Mouse (Mus musculus) gastrocnemius, postnatal 36 days (tissue): Measurements from ENCODE around the gene Mtcl1. TPM values are rescaled to one million over a fixed set of nuclear protein-coding genes. Genes with fewer than 3 reads are reported as not detected.
A peak's percentile ranks its signal among the peaks of the same experiment; 100 is the strongest.

Source experiments
- DNase-seq, 2 experiments: peaks; one replicate each; pipeline ENCODE4 v3.0.0; 2022
- intact Hi-C: fragments of 180-260 bp; cut with DNase I; formaldehyde crosslinking; loops from one replicate; pipeline ENCODE4 v1.15.1; 2025
- total RNA-seq, 2 experiments: library from RNA; stranded (reverse); gene quantifications; 2 replicates each; pipeline ENCODE4 v1.2.3; 2021

The Mtcl1 gene
- total RNA-seq, 2 experiments from 2014 or later: 4.6 to 6.0 TPM

- no peak for DNase-seq
- intact Hi-C loops: no loop called here
Observed at GRCm38 (mm10) chr17:66412155-66412970, 37.2 kb downstream of the Mtcl1 start.

GRCm38 (mm10) chr17:66410884-66411426, 38.6 kb downstream of the Mtcl1 start:
- intact Hi-C loops: no loop called here
- DNase-seq: no peak

- no peak for DNase-seq
- intact Hi-C loops: no loop called here
Observed at GRCm38 (mm10) chr17:66409070-66409605, 40.4 kb downstream of the Mtcl1 start.

GRCm38 (mm10) chr17:66408400-66408799, 41.1 kb downstream of the Mtcl1 start:
- no peak for DNase-seq
- intact Hi-C loops: no loop called here

- intact Hi-C loops: no loop called here
- DNase-seq: no peak
Observed at GRCm38 (mm10) chr17:66407833-66408232, 41.7 kb downstream of the Mtcl1 start.

GRCm38 (mm10) chr17:66405601-66406000, 43.9 kb downstream of the Mtcl1 start:
- no peak for DNase-seq
- intact Hi-C loops: no loop called here

GRCm38 (mm10) chr17:66404883-66405590, 44.5 kb downstream of the Mtcl1 start:
- intact Hi-C loops: no loop called here
- DNase-seq: peak in 1 of 2 experiments; percentile 12

GRCm38 (mm10) chr17:66402791-66403470, 46.6 kb downstream of the Mtcl1 start:
- no peak for DNase-seq
- intact Hi-C loops: no loop called here

- no peak for DNase-seq
- intact Hi-C loops: no loop called here
Observed at GRCm38 (mm10) chr17:66401596-66402265, 47.8 kb downstream of the Mtcl1 start.

- DNase-seq: no peak
- intact Hi-C loops: no loop called here
Observed at GRCm38 (mm10) chr17:66399780-66400179, 49.8 kb downstream of the Mtcl1 start.

GRCm38 (mm10) chr17:66394571-66394970, 55.0 kb downstream of the Mtcl1 start:
- DNase-seq: peak in 1 of 2 experiments; percentile 32
- intact Hi-C loops: no loop called here

GRCm38 (mm10) chr17:66388307-66388706, 61.2 kb downstream of the Mtcl1 start:
- DNase-seq: no peak
- intact Hi-C loops: no loop called here

- intact Hi-C loops: no loop called here
- no peak for DNase-seq
Observed at GRCm38 (mm10) chr17:66381338-66381737, 68.2 kb downstream of the Mtcl1 start.

GRCm38 (mm10) chr17:66379900-66380857, 69.4 kb downstream of the Mtcl1 start:
- DNase-seq: no peak
- intact Hi-C loops: no loop called here

GRCm38 (mm10) chr17:66379308-66379707, 70.2 kb downstream of the Mtcl1 start:
- no peak for DNase-seq
- intact Hi-C loops: no loop called here

GRCm38 (mm10) chr17:66378127-66378526, 71.4 kb downstream of the Mtcl1 start:
- no peak for DNase-seq
- intact Hi-C loops: no loop called here

- intact Hi-C loops: no loop called here
Observed at GRCm38 (mm10) chr17:66374633-66375272, 74.8 kb downstream of the Mtcl1 start.

GRCm38 (mm10) chr17:66370867-66371266, 78.7 kb downstream of the Mtcl1 start:
- intact Hi-C loops: no loop called here
- no peak for DNase-seq

More at GRCm38 (mm10) chr17:66374633-66375272, 74.8 kb downstream of the Mtcl1 start:
- no peak for DNase-seq
